Mouse (Mus musculus) bone marrow, adult 2 months (tissue): ENCODE measurements at regions not wholly inside any gene's neighbourhood (a gene's known extent, or its start where the extent isn't known, plus 50 kb on each side); places are given as distances from the start of the nearest gene placed in this dataset.

Source experiments
- CTCF ChIP-seq: fragments of 200-500 bp; IDR thresholded peaks from 2 replicates; pipeline ENCODE4 v1.5.1; 2011; ENCODE audit warnings: low read length, control low read depth; ENCODE audit not compliant: control insufficient read depth, insufficient read depth
- POLR2A ChIP-seq: fragments of 200-500 bp; IDR thresholded peaks from 2 replicates; pipeline ENCODE4 v1.6.1; 2011; ENCODE audit warnings: low read depth, mild to moderate bottlenecking, control low read depth, low read length, borderline replicate concordance; ENCODE audit not compliant: control insufficient read depth

DNA sequence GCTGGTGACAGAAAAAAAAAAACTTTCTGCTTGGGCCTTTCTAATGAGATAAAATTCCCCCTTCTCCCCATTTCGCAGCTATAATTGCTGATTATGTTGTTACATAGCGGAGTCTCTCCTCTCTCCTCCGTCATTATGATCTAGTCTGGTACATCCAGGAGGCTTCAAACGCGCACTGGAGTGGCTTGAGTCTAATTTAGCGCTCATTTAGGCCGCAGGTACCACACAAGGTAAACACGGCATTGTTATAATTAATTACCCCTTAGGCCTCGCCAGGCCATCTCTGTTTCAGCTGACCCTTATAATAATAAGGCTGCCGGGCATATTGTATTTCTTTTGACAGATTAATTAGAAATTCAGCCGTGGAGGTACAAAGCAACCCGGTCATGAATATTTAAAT, 492.7 kb upstream of the Mki67 start:
- no peak for TF ChIP-seq CTCF
- TF ChIP-seq POLR2A = no peak
